Mouse (Mus musculus): ENCODE results near the gene Shank3. TPM values are rescaled to one million over a fixed set of nuclear protein-coding genes. Genes with fewer than 3 reads are reported as not detected.

Shank3 gene
- total and polyA plus RNA-seq, 2 experiments from 2014 or later, result 8.7 to 61.8 TPM

- no peak for TF ChIP-seq CTCF (IDR thresholded peaks at IDR 0.05; ENCODE audit: low read depth)
- no peak for ATAC-seq
- H3K9ac ChIP-seq (replicated peaks; ENCODE audit: low read length), result no peak overlapping the region
- no peaks in the 10 kb centered on the region for H3K27me3 ChIP-seq (ENCODE audit: insufficient read depth, low read length)
- no peak overlapping the region for H3K4me3 ChIP-seq (ENCODE audit: low read length)
- H3K27ac ChIP-seq, result no peak overlapping the region
- peaks cover 7% of the 10 kb centered on the region for H3K4me1 ChIP-seq (ENCODE audit: insufficient read depth, low read length)
- H3K9me3 ChIP-seq (ENCODE audit: low read length), result no peaks in the 10 kb centered on the region
- H3K36me3 ChIP-seq (ENCODE audit: insufficient read depth, low read length), result no peaks in the 10 kb centered on the region
- DNase-seq (ENCODE audit: low spot score), result no peak
- no peak overlapping the region for H3K4me2 ChIP-seq (ENCODE audit: low read depth, low read length)
- 85% methylated on average over 4 of the region's 4 CpGs for WGBS
Observed at GRCm38 (mm10) chr15:89471476-89471875, 27.9 kb upstream of the Shank3 start.

- no peak for TF ChIP-seq CTCF (IDR thresholded peaks at IDR 0.05; ENCODE audit: low read depth)
- Histone ChIP-seq H3K36me3 (ENCODE audit: insufficient read depth, low read length) (no peaks in the 10 kb centered on the region), H3K27ac (no peak overlapping the region), H3K4me1 (ENCODE audit: insufficient read depth, low read length) (peaks cover 7% of the 10 kb centered on the region), H3K9me3 (ENCODE audit: low read length) (no peaks in the 10 kb centered on the region), H3K27me3 (ENCODE audit: insufficient read depth, low read length) (no peaks in the 10 kb centered on the region), H3K4me3 (ENCODE audit: low read length) (no peak overlapping the region), H3K4me2 (ENCODE audit: low read depth, low read length) (no peak overlapping the region), H3K9ac (replicated peaks; ENCODE audit: low read length) (no peak overlapping the region)
- WGBS, result 83% methylated on average over 9 of the region's 9 CpGs
- DNase-seq (ENCODE audit: low spot score), result no peak
- ATAC-seq, result no peak
Observed at GRCm38 (mm10) chr15:89473370-89473769, 26.1 kb upstream of the Shank3 start.

GRCm38 (mm10) chr15:89473921-89474320, 25.5 kb upstream of the Shank3 start:
- Histone ChIP-seq H3K4me3 (ENCODE audit: low read length) (no peak overlapping the region), H3K4me2 (ENCODE audit: low read depth, low read length) (no peak overlapping the region), H3K9me3 (ENCODE audit: low read length) (no peaks in the 10 kb centered on the region), H3K27ac (no peak overlapping the region), H3K9ac (replicated peaks; ENCODE audit: low read length) (no peak overlapping the region), H3K4me1 (ENCODE audit: insufficient read depth, low read length) (peaks cover 7% of the 10 kb centered on the region), H3K27me3 (ENCODE audit: insufficient read depth, low read length) (no peaks in the 10 kb centered on the region), H3K36me3 (ENCODE audit: insufficient read depth, low read length) (no peaks in the 10 kb centered on the region)
- TF ChIP-seq CTCF (IDR thresholded peaks at IDR 0.05; ENCODE audit: low read depth), result no peak
- DNase-seq (ENCODE audit: low spot score) (no peak), ATAC-seq (no peak)
- over 99% methylated on average over 8 of the region's 8 CpGs for WGBS

- H3K9me3 ChIP-seq (ENCODE audit: low read length), result no peaks in the 10 kb centered on the region
- WGBS, result 94% methylated on average over 19 of the region's 19 CpGs
- H3K4me1 ChIP-seq (ENCODE audit: insufficient read depth, low read length), result peaks cover 7% of the 10 kb centered on the region
- DNase-seq (ENCODE audit: low spot score) (no peak), ATAC-seq (no peak)
- H3K9ac ChIP-seq (replicated peaks; ENCODE audit: low read length), result no peak overlapping the region; the same call in 1 of the 2 replicates
- no peaks in the 10 kb centered on the region for H3K27me3 ChIP-seq (ENCODE audit: insufficient read depth, low read length)
- TF ChIP-seq CTCF (IDR thresholded peaks at IDR 0.05; ENCODE audit: low read depth), result no peak
- peak overlapping the region; percentile 90 for H3K4me2 ChIP-seq (ENCODE audit: low read depth, low read length)
- no peak overlapping the region for H3K27ac ChIP-seq
- H3K4me3 ChIP-seq (ENCODE audit: low read length), result no peak overlapping the region
- H3K36me3 ChIP-seq (ENCODE audit: insufficient read depth, low read length), result no peaks in the 10 kb centered on the region
Observed at GRCm38 (mm10) chr15:89474596-89475292, 24.7 kb upstream of the Shank3 start.

DNA sequence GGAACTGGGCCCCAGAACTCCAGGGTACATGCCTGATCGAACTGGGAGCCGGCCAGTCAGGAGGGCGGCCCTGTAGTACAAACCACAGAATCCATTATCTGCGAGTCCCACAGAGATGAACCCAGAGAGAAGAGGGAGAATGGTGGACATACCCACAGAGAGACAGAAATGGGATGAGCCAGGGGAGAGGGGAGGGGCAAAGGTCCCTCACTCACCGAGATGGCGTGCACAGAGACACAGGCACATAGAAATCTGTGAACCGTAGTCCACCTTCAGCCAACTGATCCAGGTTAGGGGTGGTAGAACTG, 24.2 kb upstream of the Shank3 start:
- Histone ChIP-seq H3K4me3 (ENCODE audit: low read length) (peak overlapping the region; percentile 44), H3K4me1 (ENCODE audit: insufficient read depth, low read length) (peaks cover 7% of the 10 kb centered on the region), H3K9ac (replicated peaks; ENCODE audit: low read length) (peak overlapping the region; percentile 61), H3K9me3 (ENCODE audit: low read length) (no peaks in the 10 kb centered on the region), H3K27ac (no peak overlapping the region), H3K36me3 (ENCODE audit: insufficient read depth, low read length) (no peaks in the 10 kb centered on the region), H3K27me3 (ENCODE audit: insufficient read depth, low read length) (no peaks in the 10 kb centered on the region), H3K4me2 (ENCODE audit: low read depth, low read length) (peak overlapping the region; percentile 90)
- DNase-seq (ENCODE audit: low spot score) (no peak), ATAC-seq (no peak)
- TF ChIP-seq CTCF (IDR thresholded peaks at IDR 0.05; ENCODE audit: low read depth), result no peak
- WGBS, result 80% methylated on average over 7 of the region's 7 CpGs

DNA sequence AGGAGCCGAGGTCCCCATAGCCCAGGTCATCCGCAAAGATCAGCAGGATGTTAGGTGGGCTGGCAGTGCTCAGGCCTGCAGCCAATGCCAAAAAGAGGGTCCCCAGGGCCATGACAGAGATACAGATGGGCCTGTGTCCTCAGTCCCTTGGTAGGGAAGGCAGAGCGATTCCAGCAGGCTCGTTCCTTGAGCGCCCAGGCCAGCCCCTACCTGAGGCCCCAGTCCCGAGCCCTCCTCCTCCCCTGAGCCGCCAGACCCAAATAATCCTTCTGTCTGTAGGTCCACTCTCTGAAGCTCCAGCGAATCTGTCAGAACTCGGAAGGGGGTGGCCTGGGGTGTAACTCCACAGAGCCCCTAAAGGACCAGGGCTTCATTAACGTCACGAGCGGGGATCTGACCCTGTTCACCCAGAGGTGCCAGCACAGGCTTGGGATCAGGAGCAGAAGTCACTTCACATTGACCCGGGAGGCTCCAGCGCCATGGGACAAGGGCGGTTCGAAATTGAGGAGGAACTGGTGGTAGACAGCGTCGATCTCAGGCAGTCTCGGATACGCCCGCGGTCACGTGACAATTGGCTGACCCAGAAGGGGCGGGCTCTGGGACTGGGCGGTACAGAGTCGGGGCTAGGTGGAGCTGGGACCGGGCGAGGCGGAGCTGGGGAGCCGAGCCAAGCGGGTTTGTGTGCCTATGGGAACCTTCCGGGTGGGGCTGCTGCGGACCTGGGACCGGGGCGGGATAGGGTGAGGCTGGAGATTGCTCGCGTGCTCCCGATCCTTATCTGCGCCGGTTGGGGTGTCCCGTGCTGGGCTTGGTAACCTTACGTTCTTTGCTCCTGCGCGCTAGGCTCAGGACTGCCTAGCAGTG, 23.6 kb upstream of the Shank3 start:
- H3K4me1 ChIP-seq (ENCODE audit: insufficient read depth, low read length), result peaks cover 7% of the 10 kb centered on the region
- DNase-seq (ENCODE audit: low spot score), result peak; percentile 92
- peak overlapping the region; percentile 61 for H3K9ac ChIP-seq (replicated peaks; ENCODE audit: low read length)
- H3K9me3 ChIP-seq (ENCODE audit: low read length), result no peaks in the 10 kb centered on the region
- H3K4me2 ChIP-seq (ENCODE audit: low read depth, low read length), result peak overlapping the region; percentile 90
- H3K36me3 ChIP-seq (ENCODE audit: insufficient read depth, low read length), result no peaks in the 10 kb centered on the region
- peak; percentile 96 for ATAC-seq
- peak overlapping the region; percentile 44 for H3K4me3 ChIP-seq (ENCODE audit: low read length)
- peak; percentile 3; the same call in 1 of the 2 replicates for TF ChIP-seq CTCF (IDR thresholded peaks at IDR 0.05; ENCODE audit: low read depth)
- WGBS, result 10% methylated on average over 43 of the region's 44 CpGs
- no peaks in the 10 kb centered on the region for H3K27me3 ChIP-seq (ENCODE audit: insufficient read depth, low read length)
- peak overlapping the region; percentile 80 for H3K27ac ChIP-seq

DNA sequence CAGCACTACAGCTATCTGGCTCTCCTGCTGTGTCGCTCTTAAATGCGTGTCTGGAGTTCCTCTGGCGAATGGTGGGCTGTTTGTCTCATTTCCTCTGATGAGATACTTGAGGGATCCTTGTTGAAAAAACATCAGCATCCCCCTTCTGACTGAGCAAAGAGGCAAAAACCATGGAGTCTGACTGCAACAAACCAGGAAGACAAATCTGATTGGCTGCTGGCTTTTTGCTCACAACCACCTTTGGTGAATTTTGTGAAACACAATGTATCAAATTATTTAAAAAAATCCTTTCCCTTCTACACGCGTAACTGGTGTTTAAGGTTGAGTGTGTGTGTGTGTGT, 23.0 kb upstream of the Shank3 start:
- Histone ChIP-seq H3K27ac (peak overlapping the region; percentile 80), H3K27me3 (ENCODE audit: insufficient read depth, low read length) (no peaks in the 10 kb centered on the region), H3K9me3 (ENCODE audit: low read length) (no peaks in the 10 kb centered on the region), H3K4me3 (ENCODE audit: low read length) (peak overlapping the region; percentile 44), H3K9ac (replicated peaks; ENCODE audit: low read length) (peak overlapping the region; percentile 61), H3K4me1 (ENCODE audit: insufficient read depth, low read length) (peaks cover 7% of the 10 kb centered on the region), H3K4me2 (ENCODE audit: low read depth, low read length) (peak overlapping the region; percentile 90), H3K36me3 (ENCODE audit: insufficient read depth, low read length) (no peaks in the 10 kb centered on the region)
- DNase-seq (ENCODE audit: low spot score) (peak; percentile 67), ATAC-seq (no peak)
- WGBS, result 6% methylated on average over 5 of the region's 5 CpGs
- no peak for TF ChIP-seq CTCF (IDR thresholded peaks at IDR 0.05; ENCODE audit: low read depth)

Data from hindbrain, postnatal 0 days (tissue).